Mouse (Mus musculus): ENCODE results near the gene C2cd4c.

Gene C2cd4c

GRCm38 (mm10) chr10:79612192-79613135, 1.4 kb downstream of the C2cd4c start:
- no peak for DNase-seq (ENCODE audit: low spot score in 2 of 2)

- DNase-seq (ENCODE audit: low spot score in 2 of 2) = no peak
Observed at GRCm38 (mm10) chr10:79611296-79611695, 2.5 kb downstream of the C2cd4c start.

GRCm38 (mm10) chr10:79609276-79609675, 4.5 kb downstream of the C2cd4c start:
- DNase-seq (ENCODE audit: low spot score in 2 of 2) = no peak

GRCm38 (mm10) chr10:79607892-79608291, 5.9 kb downstream of the C2cd4c start:
- no peak for DNase-seq (ENCODE audit: low spot score in 2 of 2)

- DNase-seq (ENCODE audit: low spot score in 2 of 2) = no peak
Observed at GRCm38 (mm10) chr10:79606537-79606936, 7.3 kb downstream of the C2cd4c start.

GRCm38 (mm10) chr10:79597936-79598230, 15.9 kb downstream of the C2cd4c start:
- no peak for DNase-seq (ENCODE audit: low spot score in 2 of 2)

GRCm38 (mm10) chr10:79597051-79597935, 16.5 kb downstream of the C2cd4c start:
- DNase-seq (ENCODE audit: low spot score in 2 of 2) = no peak

GRCm38 (mm10) chr10:79595590-79595929, 18.3 kb downstream of the C2cd4c start:
- DNase-seq (ENCODE audit: low spot score in 2 of 2) = no peak

- DNase-seq (ENCODE audit: low spot score in 2 of 2) = peak in 1 of 2 experiments; percentile 36
Observed at GRCm38 (mm10) chr10:79594872-79595589, 18.8 kb downstream of the C2cd4c start.

GRCm38 (mm10) chr10:79594111-79594510, 19.7 kb downstream of the C2cd4c start:
- DNase-seq (ENCODE audit: low spot score in 2 of 2) = no peak

- no peak for DNase-seq (ENCODE audit: low spot score in 2 of 2)
Observed at GRCm38 (mm10) chr10:79590702-79591101, 23.1 kb downstream of the C2cd4c start.

GRCm38 (mm10) chr10:79587752-79588126, 26.1 kb downstream of the C2cd4c start:
- no peak for DNase-seq (ENCODE audit: low spot score in 2 of 2)

- no peak for DNase-seq (ENCODE audit: low spot score in 2 of 2)
Observed at GRCm38 (mm10) chr10:79587061-79587751, 26.6 kb downstream of the C2cd4c start, which contains the start of gene Theg. Gene Theg, minus strand, starts transcription at chr10:79587331.

- no peak for DNase-seq (ENCODE audit: low spot score in 2 of 2)
Observed at GRCm38 (mm10) chr10:79586243-79586642, 27.6 kb downstream of the C2cd4c start.

GRCm38 (mm10) chr10:79585723-79586122, 28.1 kb downstream of the C2cd4c start:
- DNase-seq (ENCODE audit: low spot score in 2 of 2) = no peak

GRCm38 (mm10) chr10:79585136-79585535, 28.7 kb downstream of the C2cd4c start:
- no peak for DNase-seq (ENCODE audit: low spot score in 2 of 2)

GRCm38 (mm10) chr10:79584426-79584825, 29.4 kb downstream of the C2cd4c start:
- DNase-seq (ENCODE audit: low spot score in 2 of 2) = no peak

- DNase-seq (ENCODE audit: low spot score in 2 of 2) = no peak
Observed at GRCm38 (mm10) chr10:79584021-79584420, 29.8 kb downstream of the C2cd4c start.

GRCm38 (mm10) chr10:79581501-79581900, 32.3 kb downstream of the C2cd4c start:
- DNase-seq (ENCODE audit: low spot score in 2 of 2) = no peak

- no peak for DNase-seq (ENCODE audit: low spot score in 2 of 2)
Observed at GRCm38 (mm10) chr10:79580811-79581210, 33.0 kb downstream of the C2cd4c start.

GRCm38 (mm10) chr10:79580356-79580755, 33.5 kb downstream of the C2cd4c start:
- no peak for DNase-seq (ENCODE audit: low spot score in 2 of 2)
